Mouse (Mus musculus): ENCODE measurements at regions not wholly inside any gene's neighbourhood (a gene's known extent, or its start where the extent isn't known, plus 50 kb on each side); places are given as distances from the start of the nearest gene placed in this dataset.

- no peak for TF ChIP-seq CTCF (IDR thresholded peaks at IDR 0.05; ENCODE audit: low read depth)
- no peak for TF ChIP-seq EP300 (IDR thresholded peaks at IDR 0.05; ENCODE audit: low read depth)
- Histone ChIP-seq H3K4me3 (ENCODE audit: low read depth, low read length) (no peak overlapping the region), H3K27me3 (ENCODE audit: insufficient read depth, low read length) (no peaks in the 10 kb centered on the region), H3K27ac (ENCODE audit: low read depth) (no peak overlapping the region), H3K36me3 (replicated peaks; ENCODE audit: insufficient read depth, low read length) (no peaks in the 10 kb centered on the region), H3K9me3 (ENCODE audit: low read length) (no peaks in the 10 kb centered on the region), H3K4me2 (ENCODE audit: low read depth, low read length) (no peak overlapping the region), H3K4me1 (ENCODE audit: insufficient read depth) (no peaks in the 10 kb centered on the region), H3K9ac (replicated peaks) (no peak overlapping the region)
- no peak for ATAC-seq
- DNase-seq, result no peak
- WGBS (ENCODE audit: insufficient replicate concordance), result 69% methylated on average over 4 of the region's 4 CpGs
Measured at GRCm38 (mm10) chr4:9036005-9036404, 797.2 kb upstream of the Car8 start.

- ATAC-seq (no peak), DNase-seq (no peak)
- no peaks in the 10 kb centered on the region for H3K36me3 ChIP-seq (replicated peaks; ENCODE audit: insufficient read depth, low read length)
- no peak overlapping the region for H3K4me3 ChIP-seq (ENCODE audit: low read depth, low read length)
- H3K4me1 ChIP-seq (ENCODE audit: insufficient read depth), result no peaks in the 10 kb centered on the region
- TF ChIP-seq CTCF (IDR thresholded peaks at IDR 0.05; ENCODE audit: low read depth) (no peak), EP300 (IDR thresholded peaks at IDR 0.05; ENCODE audit: low read depth) (no peak)
- H3K9me3 ChIP-seq (ENCODE audit: low read length), result no peaks in the 10 kb centered on the region
- 66% methylated on average over 4 of the region's 4 CpGs for WGBS (ENCODE audit: insufficient replicate concordance)
- no peak overlapping the region for H3K27ac ChIP-seq (ENCODE audit: low read depth)
- no peak overlapping the region for H3K9ac ChIP-seq (replicated peaks)
- no peaks in the 10 kb centered on the region for H3K27me3 ChIP-seq (ENCODE audit: insufficient read depth, low read length)
- H3K4me2 ChIP-seq (ENCODE audit: low read depth, low read length), result no peak overlapping the region
Measured at GRCm38 (mm10) chr4:9035350-9035749, 796.5 kb upstream of the Car8 start.

GRCm38 (mm10) chr4:9034280-9034679 lies 795.4 kb upstream of the Car8 start:
- H3K4me2 ChIP-seq (ENCODE audit: low read depth, low read length), result no peak overlapping the region
- H3K36me3 ChIP-seq (replicated peaks; ENCODE audit: insufficient read depth, low read length), result no peaks in the 10 kb centered on the region
- DNase-seq, result no peak
- 54% methylated on average over 4 of the region's 4 CpGs for WGBS (ENCODE audit: insufficient replicate concordance)
- H3K4me1 ChIP-seq (ENCODE audit: insufficient read depth), result no peaks in the 10 kb centered on the region
- ATAC-seq, result no peak
- TF ChIP-seq CTCF (IDR thresholded peaks at IDR 0.05; ENCODE audit: low read depth) (no peak), EP300 (IDR thresholded peaks at IDR 0.05; ENCODE audit: low read depth) (no peak)
- H3K9ac ChIP-seq (replicated peaks), result no peak overlapping the region
- no peak overlapping the region for H3K4me3 ChIP-seq (ENCODE audit: low read depth, low read length)
- H3K27ac ChIP-seq (ENCODE audit: low read depth), result no peak overlapping the region
- H3K27me3 ChIP-seq (ENCODE audit: insufficient read depth, low read length), result no peaks in the 10 kb centered on the region
- no peaks in the 10 kb centered on the region for H3K9me3 ChIP-seq (ENCODE audit: low read length)

- Histone ChIP-seq H3K4me1 (ENCODE audit: insufficient read depth) (peaks cover 6% of the 10 kb centered on the region; the same call in 1 of the 2 replicates), H3K9ac (replicated peaks) (no peak overlapping the region), H3K9me3 (ENCODE audit: low read length) (no peaks in the 10 kb centered on the region), H3K4me3 (ENCODE audit: low read depth, low read length) (no peak overlapping the region), H3K4me2 (ENCODE audit: low read depth, low read length) (no peak overlapping the region), H3K27me3 (ENCODE audit: insufficient read depth, low read length) (no peaks in the 10 kb centered on the region), H3K36me3 (replicated peaks; ENCODE audit: insufficient read depth, low read length) (no peaks in the 10 kb centered on the region), H3K27ac (ENCODE audit: low read depth) (no peak overlapping the region)
- WGBS (ENCODE audit: insufficient replicate concordance), result 75% methylated on average over 6 of the region's 6 CpGs
- no peak for ATAC-seq
- TF ChIP-seq CTCF (IDR thresholded peaks at IDR 0.05; ENCODE audit: low read depth) (no peak), EP300 (IDR thresholded peaks at IDR 0.05; ENCODE audit: low read depth) (no peak)
- no peak for DNase-seq
Measured at GRCm38 (mm10) chr4:9033106-9033642, 794.3 kb upstream of the Car8 start.

- Histone ChIP-seq H3K4me2 (ENCODE audit: low read depth, low read length) (no peak overlapping the region), H3K27me3 (ENCODE audit: insufficient read depth, low read length) (no peaks in the 10 kb centered on the region), H3K9me3 (ENCODE audit: low read length) (no peaks in the 10 kb centered on the region), H3K9ac (replicated peaks) (no peak overlapping the region), H3K4me3 (ENCODE audit: low read depth, low read length) (no peak overlapping the region), H3K36me3 (replicated peaks; ENCODE audit: insufficient read depth, low read length) (no peaks in the 10 kb centered on the region), H3K4me1 (ENCODE audit: insufficient read depth) (peaks cover 6% of the 10 kb centered on the region; the same call in 1 of the 2 replicates), H3K27ac (ENCODE audit: low read depth) (no peak overlapping the region)
- WGBS (ENCODE audit: insufficient replicate concordance), result 56% methylated on average over 6 of the region's 6 CpGs
- no peak for DNase-seq
- no peak for TF ChIP-seq EP300 (IDR thresholded peaks at IDR 0.05; ENCODE audit: low read depth)
- no peak for TF ChIP-seq CTCF (IDR thresholded peaks at IDR 0.05; ENCODE audit: low read depth)
- ATAC-seq, result no peak
Measured at GRCm38 (mm10) chr4:9031634-9032033, 792.8 kb upstream of the Car8 start.

GRCm38 (mm10) chr4:9028946-9029345 lies 790.1 kb upstream of the Car8 start:
- TF ChIP-seq EP300 (IDR thresholded peaks at IDR 0.05; ENCODE audit: low read depth) (no peak), CTCF (IDR thresholded peaks at IDR 0.05; ENCODE audit: low read depth) (no peak)

More at GRCm38 (mm10) chr4:9028946-9029345, 790.1 kb upstream of the Car8 start:
- ATAC-seq, result no peak
- H3K4me1 ChIP-seq (ENCODE audit: insufficient read depth), result peaks cover 6% of the 10 kb centered on the region; the same call in 1 of the 2 replicates
- no peaks in the 10 kb centered on the region for H3K27me3 ChIP-seq (ENCODE audit: insufficient read depth, low read length)
- peak overlapping the region; percentile 56; the same call in 1 of the 2 replicates for H3K9ac ChIP-seq (replicated peaks)
- 41% methylated on average over 6 of the region's 6 CpGs for WGBS (ENCODE audit: insufficient replicate concordance)
- no peaks in the 10 kb centered on the region for H3K9me3 ChIP-seq (ENCODE audit: low read length)
- no peak for DNase-seq
- no peaks in the 10 kb centered on the region for H3K36me3 ChIP-seq (replicated peaks; ENCODE audit: insufficient read depth, low read length)
- peak overlapping the region; percentile 92 for H3K4me2 ChIP-seq (ENCODE audit: low read depth, low read length)
- H3K4me3 ChIP-seq (ENCODE audit: low read depth, low read length), result peak overlapping the region; percentile 51; the same call in 1 of the 2 replicates
- no peak overlapping the region for H3K27ac ChIP-seq (ENCODE audit: low read depth)
